Mouse (Mus musculus): ENCODE measurements at regions not wholly inside any gene's neighbourhood (a gene's known extent, or its start where the extent isn't known, plus 50 kb on each side); places are given as distances from the start of the nearest gene placed in this dataset.

DNA sequence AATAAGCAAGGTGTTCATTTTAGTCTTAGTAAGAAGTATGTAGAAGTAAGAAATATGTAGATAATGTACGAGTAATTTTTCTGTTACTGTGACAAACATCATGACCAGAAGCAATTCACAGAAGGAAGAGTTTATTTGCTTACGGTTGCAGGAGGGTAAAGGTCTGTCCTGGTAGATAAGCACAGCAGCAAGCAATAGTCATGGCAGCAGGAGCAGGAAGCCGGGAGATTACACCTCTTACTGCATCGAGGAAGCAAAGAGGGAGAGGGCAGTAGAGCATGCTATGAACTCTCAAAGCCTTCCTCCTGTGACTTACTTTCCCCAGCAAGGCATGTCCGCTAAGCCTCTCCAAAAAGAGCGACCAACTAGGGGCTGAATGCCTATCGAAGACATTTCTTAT, 69.0 kb upstream of the Dab2 start:
- peak; percentile 81 for DNase-seq (ENCODE audit: low read depth, low spot score)
- peak overlapping the region; percentile 38; the same call in 1 of the 2 replicates for H3K9ac ChIP-seq (ENCODE audit: control insufficient read depth, low read depth, low read length, poor library complexity, severe bottlenecking)
- H3K79me2 ChIP-seq (ENCODE audit: control insufficient read depth, insufficient read depth, low read length, poor library complexity), result no peaks in the 10 kb centered on the region
- H3K4me1 ChIP-seq (ENCODE audit: control insufficient read depth in 1 of 2, insufficient read depth in 2 of 2, low read length in 2 of 2), result peaks cover 11 to 13% of the 10 kb centered on the region in 2 experiments
- H3K36me3 ChIP-seq (ENCODE audit: control insufficient read depth in 1 of 2, insufficient read depth in 2 of 2, low read length in 2 of 2), result peaks cover 0 to 14% of the 10 kb centered on the region in 2 experiments; a peak in 2 of 4 replicates
- TF ChIP-seq ZMIZ1 (IDR thresholded peaks at IDR 0.05; ENCODE audit: low read depth, low read length), result no peak
- TF ChIP-seq GATA1 (IDR thresholded peaks at IDR 0.05; ENCODE audit: low read depth, low read length), result peak; percentile 83
- TF ChIP-seq CHD1 (IDR thresholded peaks at IDR 0.05; ENCODE audit: low read depth, low read length), result no peak
- TF ChIP-seq ZC3H11A (IDR thresholded peaks at IDR 0.05; ENCODE audit: low read depth, low read length), result no peak
- 0 out of 2 replicates have a peak, but pooled peaks have one; percentile 15 for TF ChIP-seq MAX (IDR thresholded peaks at IDR 0.05; ENCODE audit: low read length)
- peak; percentile 70 for TF ChIP-seq ETS1 (IDR thresholded peaks at IDR 0.05; ENCODE audit: low read depth, low read length)
- TF ChIP-seq BHLHE40 (IDR thresholded peaks at IDR 0.05; ENCODE audit: borderline replicate concordance, low read depth, low read length), result no peak
- no peak for TF ChIP-seq POLR2AphosphoS5 (IDR thresholded peaks at IDR 0.05; ENCODE audit: borderline replicate concordance, low read depth, low read length)
- no peak for TF ChIP-seq NELFE (IDR thresholded peaks at IDR 0.05; ENCODE audit: low read depth, low read length)
- no peak for TF ChIP-seq CTCF (IDR thresholded peaks at IDR 0.05 in 2 of 3, conservative IDR thresholded peaks at IDR 0.05 in 1 of 3; ENCODE audit: control insufficient read depth in 1 of 3, insufficient read depth in 1 of 3, low read depth in 2 of 3, low read length in 3 of 3, poor library complexity in 1 of 3, severe bottlenecking in 1 of 3)
- no peak; the same call in 1 of the 2 replicates for TF ChIP-seq SIN3A (IDR thresholded peaks at IDR 0.05; ENCODE audit: low read length)
- no peak for TF ChIP-seq GABPA (IDR thresholded peaks at IDR 0.05; ENCODE audit: low read depth, low read length)
- TF ChIP-seq KAT2A (conservative IDR thresholded peaks at IDR 0.05; ENCODE audit: low read depth, low read length), result no peak
- TF ChIP-seq MYC (IDR thresholded peaks at IDR 0.05; ENCODE audit: low read depth, low read length), result 0 out of 2 replicates have a peak, but pooled peaks have one; percentile 43
- no peak for TF ChIP-seq E2F4 (IDR thresholded peaks at IDR 0.05; ENCODE audit: borderline replicate concordance, low read depth, low read length)
- no peak for TF ChIP-seq POLR2AphosphoS2 (IDR thresholded peaks at IDR 0.05; ENCODE audit: low read length)
- TF ChIP-seq SMC3 (IDR thresholded peaks at IDR 0.05; ENCODE audit: low read depth, low read length), result no peak
- TF ChIP-seq TCF12 (IDR thresholded peaks at IDR 0.05; ENCODE audit: low read depth, low read length), result peak; percentile 78
- TF ChIP-seq HCFC1 (IDR thresholded peaks at IDR 0.05; ENCODE audit: low read depth, low read length), result no peak; the same call in 1 of the 2 replicates
- no peak for TF ChIP-seq POLR2A (IDR thresholded peaks at IDR 0.05; ENCODE audit: control insufficient read depth in 1 of 2, insufficient read depth in 1 of 2, low read depth in 1 of 2, low read length in 2 of 2, poor library complexity in 1 of 2)
- TF ChIP-seq USF1 (IDR thresholded peaks at IDR 0.05; ENCODE audit: low read depth, low read length), result no peak
- no peak for TF ChIP-seq NRF1 (IDR thresholded peaks at IDR 0.05; ENCODE audit: insufficient read depth, low read depth, low read length, poor library complexity, severe bottlenecking)
- no peak for TF ChIP-seq CHD2 (IDR thresholded peaks at IDR 0.05; ENCODE audit: low read length)
- peak; percentile 85 for TF ChIP-seq TAL1 (IDR thresholded peaks at IDR 0.05; ENCODE audit: low read length)
- TF ChIP-seq RAD21 (IDR thresholded peaks at IDR 0.05; ENCODE audit: low read depth, low read length), result no peak
- TF ChIP-seq TBP (IDR thresholded peaks at IDR 0.05; ENCODE audit: low read depth, low read length), result peak; percentile 32; the same call in 1 of the 2 replicates
- peak; percentile 49; the same call in 1 of the 2 replicates for TF ChIP-seq MYB (IDR thresholded peaks at IDR 0.05; ENCODE audit: low read depth, low read length)
- TF ChIP-seq EP300 (IDR thresholded peaks at IDR 0.05; ENCODE audit: low read depth in 1 of 2, low read length in 2 of 2), result peak; percentile 75 to 86
- H3K27ac ChIP-seq (ENCODE audit: control insufficient read depth, low read depth, low read length), result peak overlapping the region; percentile 77
- H3K9me3 ChIP-seq (replicated peaks; ENCODE audit: insufficient read depth, low read length), result no peaks in the 10 kb centered on the region
- H3K4me3 ChIP-seq (ENCODE audit: control insufficient read depth in 1 of 2, insufficient read depth in 1 of 2, low read depth in 2 of 2, low read length in 2 of 2), result peak overlapping the region; percentile 8 to 48; a peak in 3 of 4 replicates
- H3K27me3 ChIP-seq (ENCODE audit: control insufficient read depth in 1 of 2, insufficient read depth in 2 of 2, low read length in 2 of 2), result no peaks in the 10 kb centered on the region

All from MEL (cell line).